Mouse (Mus musculus) cortical plate, adult 2 months (tissue): ENCODE measurements around the gene Rarres1.

Experiments
- CTCF ChIP-seq: fragments of 200-500 bp; IDR thresholded peaks from 2 replicates; pipeline ENCODE4 v1.5.1; 2011; ENCODE audit warnings: mild to moderate bottlenecking, control low read depth, low read length; ENCODE audit not compliant: insufficient read depth; ENCODE audit errors: extremely low read depth
- POLR2A ChIP-seq: fragments of 200-500 bp; IDR thresholded peaks from 2 replicates; pipeline ENCODE4 v1.6.1; 2011; ENCODE audit warnings: mild to moderate bottlenecking, low read length, control low read depth; ENCODE audit not compliant: insufficient read depth; ENCODE audit errors: extremely low read depth

DNA sequence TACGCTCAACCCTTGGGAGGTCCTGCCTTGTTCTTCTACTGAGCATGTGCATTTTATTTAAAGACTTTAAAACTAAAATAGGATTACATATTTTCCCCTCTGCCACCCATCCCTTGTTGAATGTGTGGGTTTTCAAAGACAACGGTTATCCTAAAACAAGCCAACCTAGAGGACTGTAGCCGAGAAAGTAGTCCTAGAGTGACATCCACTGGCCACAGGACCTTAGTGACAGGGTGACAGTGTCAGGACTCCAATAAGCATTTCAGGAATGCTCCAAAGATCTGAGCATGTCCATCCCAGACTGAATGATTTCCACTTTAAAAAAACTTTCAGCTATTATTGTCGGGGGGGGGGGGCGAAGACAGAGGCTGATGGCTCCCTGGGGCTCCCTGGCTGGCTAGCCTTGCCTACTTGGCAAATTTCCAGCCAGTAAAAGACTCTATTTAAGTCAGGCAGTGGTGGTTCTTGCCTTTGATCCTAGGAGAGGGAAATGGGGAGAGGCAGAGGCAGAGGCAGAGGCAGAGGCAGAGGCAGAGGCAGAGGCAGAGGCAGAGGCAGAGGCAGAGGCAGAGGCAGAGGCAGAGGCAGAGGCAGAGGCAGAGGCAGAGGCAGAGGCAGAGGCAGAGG is 49.5 kb upstream of the Rarres1 start:
- TF ChIP-seq CTCF (peak; percentile 59), POLR2A (no peak)
